Comparison of ENCODE assay signal across 33 mouse cellular contexts in genomic region chr12:116981315-116981714, GRCm38 (mm10).
"Had no signal": no experiment of that assay in that cellular context is flagged by ENCODE, and none has a peak within 500 bp of the region (broad histone marks: within the 10 kb centered on the region; RNA-seq: fewer than 3 reads in every experiment).

No protein-coding gene starts in this region.

- H3K9ac ChIP-seq: heart, embryonic 12.5 days; heart, embryonic 13.5 days; heart, embryonic 15.5 days; hindbrain, embryonic 12.5 days; hindbrain, embryonic 13.5 days; hindbrain, embryonic 14.5 days; hindbrain, embryonic 15.5 days; intestine, embryonic 15.5 days; kidney, embryonic 15.5 days had no signal

- H3K36me3 ChIP-seq: heart, embryonic 10.5 days; heart, embryonic 12.5 days; heart, embryonic 13.5 days; heart, embryonic 15.5 days; hindbrain, embryonic 10.5 days; hindbrain, embryonic 12.5 days; hindbrain, embryonic 13.5 days; hindbrain, embryonic 15.5 days; intestine, embryonic 15.5 days; kidney, embryonic 15.5 days had no signal

- H3K4me3 ChIP-seq: heart, embryonic 10.5 days; heart, embryonic 12.5 days; heart, embryonic 13.5 days; heart, embryonic 15.5 days; hindbrain, embryonic 10.5 days; hindbrain, embryonic 12.5 days; hindbrain, embryonic 13.5 days; hindbrain, embryonic 15.5 days; intestine, embryonic 15.5 days; kidney, embryonic 15.5 days; layer of hippocampus, adult 2 months had no signal

- H3K9me3 ChIP-seq: heart, embryonic 10.5 days; heart, embryonic 12.5 days; heart, embryonic 13.5 days; heart, embryonic 15.5 days; hindbrain, embryonic 10.5 days; hindbrain, embryonic 12.5 days; hindbrain, embryonic 13.5 days; hindbrain, embryonic 15.5 days; intestine, embryonic 15.5 days; kidney, embryonic 15.5 days had no signal

- DNase-seq: heart, postnatal 10 days; heart, postnatal 36 days; heart, postnatal 4 days; kidney, adult 11 months; kidney, adult 18-20 months; kidney, adult 2 months; kidney, adult 8-10 months; kidney, adult 9 months; kidney, postnatal 10 days; kidney, postnatal 14 days; kidney, postnatal 25 days; kidney, postnatal 36 days; kidney, postnatal 4 days; layer of hippocampus, adult 9-11 months; layer of hippocampus, postnatal 36 days had no signal

- H3K27ac ChIP-seq: heart, embryonic 10.5 days; heart, embryonic 13.5 days; heart, embryonic 15.5 days; hindbrain, embryonic 10.5 days; hindbrain, embryonic 12.5 days; hindbrain, embryonic 13.5 days; hindbrain, embryonic 14.5 days; hindbrain, embryonic 15.5 days; hindbrain, postnatal 0 days; intestine, embryonic 15.5 days; kidney, embryonic 15.5 days; kidney, postnatal 0 days; layer of hippocampus, adult 2 months had no signal

- H3K27me3 ChIP-seq: heart, embryonic 12.5 days; heart, embryonic 13.5 days; heart, embryonic 15.5 days; hindbrain, embryonic 12.5 days; hindbrain, embryonic 15.5 days; intestine, embryonic 15.5 days; kidney, embryonic 15.5 days had no signal

- ATAC-seq: hindbrain, embryonic 16.5 days; hindbrain, postnatal 0 days; inflammation-experienced regulatory T-cells, adult 6 months; intestine, embryonic 15.5 days; intestine, embryonic 16.5 days; intestine, postnatal 0 days had no signal

- H3K4me1 ChIP-seq: heart, embryonic 10.5 days; heart, embryonic 12.5 days; heart, embryonic 13.5 days; heart, embryonic 15.5 days; hindbrain, embryonic 15.5 days; intestine, embryonic 15.5 days; kidney, embryonic 15.5 days had no signal
